Mouse (Mus musculus) testis, adult 2 months (tissue): ENCODE data around the gene Syt12. TPM values are rescaled to one million over a fixed set of nuclear protein-coding genes. Genes with fewer than 3 reads are reported as not detected.

Source experiments
- H3K27ac ChIP-seq: fragments of 200-500 bp; 2 replicates; pipeline ENCODE4 v1.5.1; 2012; ENCODE audit warnings: low read depth, low read length; ENCODE audit not compliant: control insufficient read depth, insufficient read depth
- H3K27me3 ChIP-seq: fragments of 200-500 bp; 2 replicates; pipeline ENCODE4 v1.6.1; 2012; ENCODE audit warnings: mild to moderate bottlenecking, low read length, moderate library complexity; ENCODE audit not compliant: control insufficient read depth, insufficient read depth
- H3K36me3 ChIP-seq: fragments of 200-500 bp; 2 replicates; pipeline ENCODE4 v1.6.1; 2012; ENCODE audit warnings: mild to moderate bottlenecking, low read length; ENCODE audit not compliant: control insufficient read depth, insufficient read depth
- H3K4me1 ChIP-seq: fragments of 200-500 bp; 2 replicates; pipeline ENCODE4 v1.6.1; 2012; ENCODE audit warnings: low read length; ENCODE audit not compliant: control insufficient read depth, insufficient read depth
- H3K4me3 ChIP-seq: fragments of 200-500 bp; 2 replicates; pipeline ENCODE4 v1.5.1; 2012; ENCODE audit warnings: low read depth, mild to moderate bottlenecking, low read length, moderate library complexity, mixed read lengths; ENCODE audit not compliant: control insufficient read depth
- CTCF ChIP-seq: fragments of 200-500 bp; IDR thresholded peaks from 2 replicates; pipeline ENCODE4 v1.5.1; 2012; ENCODE audit warnings: low read depth, mild to moderate bottlenecking, inconsistent platforms, low read length, moderate library complexity; ENCODE audit not compliant: control insufficient read depth, insufficient read depth, insufficient replicate concordance
- POLR2A ChIP-seq: fragments of 200-500 bp; IDR thresholded peaks from 2 replicates; pipeline ENCODE4 v1.6.1; 2012; ENCODE audit warnings: low read depth, mild to moderate bottlenecking, inconsistent platforms, low read length, moderate library complexity; ENCODE audit not compliant: control insufficient read depth
- polyA plus RNA-seq: library from polyadenylated mRNA; depleted of rRNA; stranded (reverse); fragments of >200 nt; gene quantifications from 2 replicates; pipeline ENCODE4 v1.2.3, GENCODE M21; 2012; rRNA removed

The Syt12 gene
- 0.79 and 1.6 TPM in 2 replicates for polyA plus RNA-seq

- H3K27me3 ChIP-seq, result no peaks in the 10 kb centered on the region
- no peaks in the 10 kb centered on the region for H3K36me3 ChIP-seq
- H3K4me3 ChIP-seq, result peak within 1 kb of the TSS; percentile 76
- peaks cover 15% of the 10 kb centered on the region for H3K4me1 ChIP-seq
- no peak for TF ChIP-seq POLR2A
- no peak for TF ChIP-seq CTCF
- H3K27ac ChIP-seq, result no peak within 1 kb of the TSS
Measured at GRCm38 (mm10) chr19:4477345-4478189, at the start of gene Syt12. Gene Syt12, minus strand, starts transcription at chr19:4477447.

GRCm38 (mm10) chr19:4521426-4522050 lies 44.3 kb upstream of the Syt12 start:
- H3K27me3 ChIP-seq, result no peaks in the 10 kb centered on the region
- H3K36me3 ChIP-seq, result no peaks in the 10 kb centered on the region
- TF ChIP-seq POLR2A, result no peak
- TF ChIP-seq CTCF, result no peak
- H3K4me3 ChIP-seq, result no peak overlapping the region
- no peaks in the 10 kb centered on the region for H3K4me1 ChIP-seq
- H3K27ac ChIP-seq, result no peak overlapping the region

DNA sequence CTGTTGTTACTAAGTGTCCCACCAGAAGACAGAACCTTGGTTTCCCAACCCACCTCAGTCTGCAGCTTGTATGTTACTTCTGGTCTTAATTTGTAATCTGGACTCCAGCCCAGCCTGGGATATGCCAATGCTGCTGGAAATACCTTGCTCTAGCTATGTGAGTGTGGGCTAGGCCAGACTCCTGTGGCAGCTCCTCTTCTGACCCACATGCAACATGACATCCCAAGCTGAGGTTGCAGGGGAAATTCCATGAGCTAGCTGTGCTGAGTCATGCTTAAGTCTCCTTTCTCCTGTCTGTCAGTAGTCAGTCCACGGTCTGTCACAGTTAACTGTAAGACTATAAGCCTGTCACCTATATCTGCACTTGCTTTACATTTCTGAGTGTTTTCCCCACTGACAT lies 40.2 kb upstream of the Syt12 start:
- H3K27me3 ChIP-seq, result no peaks in the 10 kb centered on the region
- H3K27ac ChIP-seq, result no peak overlapping the region
- H3K4me1 ChIP-seq, result no peaks in the 10 kb centered on the region; the same call in 1 of the 2 replicates
- TF ChIP-seq CTCF (no peak), POLR2A (no peak)
- no peaks in the 10 kb centered on the region for H3K36me3 ChIP-seq
- H3K4me3 ChIP-seq, result no peak overlapping the region

- H3K27me3 ChIP-seq, result no peaks in the 10 kb centered on the region
- no peak for TF ChIP-seq CTCF
- no peak for TF ChIP-seq POLR2A
- no peak overlapping the region for H3K4me3 ChIP-seq
- no peak overlapping the region for H3K27ac ChIP-seq
- H3K4me1 ChIP-seq, result no peaks in the 10 kb centered on the region; the same call in 1 of the 2 replicates
- H3K36me3 ChIP-seq, result no peaks in the 10 kb centered on the region
Measured at GRCm38 (mm10) chr19:4516288-4516687, 39.0 kb upstream of the Syt12 start.

- H3K36me3 ChIP-seq, result no peaks in the 10 kb centered on the region
Measured at GRCm38 (mm10) chr19:4515746-4516145, 38.5 kb upstream of the Syt12 start.

GRCm38 (mm10) chr19:4513236-4513858 lies 36.1 kb upstream of the Syt12 start:
- Histone ChIP-seq H3K27me3 (no peaks in the 10 kb centered on the region), H3K4me3 (no peak overlapping the region), H3K27ac (no peak overlapping the region), H3K36me3 (no peaks in the 10 kb centered on the region), H3K4me1 (peaks cover 5% of the 10 kb centered on the region)
- TF ChIP-seq CTCF, result no peak
- no peak for TF ChIP-seq POLR2A

More at GRCm38 (mm10) chr19:4515746-4516145, 38.5 kb upstream of the Syt12 start:
- TF ChIP-seq CTCF (no peak), POLR2A (no peak)
- Histone ChIP-seq H3K27me3 (no peaks in the 10 kb centered on the region), H3K4me1 (peaks cover 4% of the 10 kb centered on the region), H3K27ac (no peak overlapping the region), H3K4me3 (no peak overlapping the region)

- Histone ChIP-seq H3K27me3 (no peaks in the 10 kb centered on the region), H3K27ac (no peak overlapping the region), H3K4me3 (0 out of 2 replicates have a peak overlapping the region, but pooled peaks have one; percentile 2), H3K4me1 (peaks cover 5% of the 10 kb centered on the region), H3K36me3 (no peaks in the 10 kb centered on the region)
- no peak for TF ChIP-seq CTCF
- TF ChIP-seq POLR2A, result no peak
Measured at GRCm38 (mm10) chr19:4511116-4511841, 34.0 kb upstream of the Syt12 start.
